Mouse (Mus musculus) spleen, adult 18-20 months (tissue): ENCODE measurements around the gene Acsl1.
"Not testable (repeated sequence)": the region's sequence is repeated elsewhere in the genome, so short reads cannot be mapped to it uniquely, and the experiment has no call there.

Experiments used
- DNase-seq, 2 experiments: peaks; one replicate each; pipeline ENCODE4 v3.0.0; 2022; ENCODE audit warnings: mixed read lengths in 2 of 2

The Acsl1 gene

GRCm38 (mm10) chr8:46566914-46567529, 96.2 kb downstream of the Acsl1 start:
- DNase-seq: no peak

GRCm38 (mm10) chr8:46567946-46568345, 97.1 kb downstream of the Acsl1 start:
- DNase-seq: no peak

DNA sequence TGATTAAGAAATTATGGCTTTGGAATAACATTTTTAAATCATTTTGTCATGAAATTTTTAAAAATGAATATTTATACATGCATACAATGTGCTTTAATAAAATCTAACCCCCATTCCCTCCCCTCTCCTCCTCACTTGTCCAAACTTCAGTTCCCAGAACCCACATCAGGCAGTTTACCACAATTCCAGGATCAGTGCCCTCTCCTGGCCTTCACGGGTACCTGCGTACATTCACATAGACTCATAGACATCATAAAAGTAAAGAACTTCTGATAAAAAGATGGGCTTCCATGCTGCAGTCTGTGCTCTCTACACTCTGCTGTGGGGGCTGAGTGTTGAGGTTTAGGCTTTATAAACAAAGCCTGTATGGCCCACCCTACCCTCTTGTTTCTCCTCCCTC, 98.1 kb downstream of the Acsl1 start:
- no peak for DNase-seq

GRCm38 (mm10) chr8:46569659-46570441, 99.0 kb downstream of the Acsl1 start:
- no peak for DNase-seq

GRCm38 (mm10) chr8:46570673-46571072, 99.8 kb downstream of the Acsl1 start:
- DNase-seq: no peak

- DNase-seq: no peak
Observed at GRCm38 (mm10) chr8:46573446-46573845, 102.6 kb downstream of the Acsl1 start.

DNA sequence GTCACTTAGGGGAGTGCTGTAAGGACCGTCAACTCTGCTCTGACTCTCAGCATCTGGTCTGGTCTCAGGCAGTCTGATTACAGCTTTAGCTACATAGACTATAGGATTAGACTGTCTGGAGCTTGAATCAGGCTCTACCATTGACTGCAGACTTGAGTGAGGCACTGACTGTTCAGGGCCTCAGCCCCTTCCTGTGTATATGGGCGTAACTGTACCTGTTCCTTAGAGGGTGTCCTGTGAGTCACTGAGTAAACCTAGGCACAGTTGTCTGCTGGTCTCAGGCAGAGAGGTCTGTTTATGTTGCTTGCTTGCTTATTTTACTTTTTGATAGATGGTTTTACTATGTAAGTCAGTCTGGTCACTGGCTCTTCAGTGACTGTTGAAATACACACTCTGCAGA, 103.1 kb downstream of the Acsl1 start:
- DNase-seq: no peak

DNA sequence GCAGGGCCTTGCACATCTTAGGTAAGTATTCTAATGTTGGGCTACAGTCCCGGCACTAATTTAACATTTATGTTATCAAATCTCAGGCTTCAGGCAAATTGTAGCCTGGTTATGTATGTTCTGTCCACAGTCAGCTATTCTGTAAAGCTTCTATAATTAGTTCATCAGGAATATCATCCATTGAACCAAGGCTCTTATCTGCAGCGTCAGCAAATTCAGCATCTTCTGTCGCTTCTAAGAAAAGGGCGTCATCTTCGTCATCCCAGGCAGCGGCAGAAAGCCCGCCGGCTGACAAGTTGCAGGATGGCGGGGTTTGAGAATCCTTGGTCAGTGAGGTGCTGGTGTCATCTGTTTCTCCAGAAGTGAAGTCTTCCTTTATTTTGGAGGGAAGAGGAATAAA, 108.0 kb downstream of the Acsl1 start:
- DNase-seq: no peak

- DNase-seq: not testable (repeated sequence)
Observed at GRCm38 (mm10) chr8:46584328-46584727, 113.5 kb downstream of the Acsl1 start.

- DNase-seq: no peak
Observed at GRCm38 (mm10) chr8:46585576-46585975, 114.7 kb downstream of the Acsl1 start.
